Mouse (Mus musculus) fat pad, adult 2 months (tissue): Measurements from ENCODE around the gene Gm10563.
A peak's percentile ranks its signal among the peaks of the same experiment; 100 is the strongest.
"Not testable (repeated sequence)": the region's sequence is repeated elsewhere in the genome, so short reads cannot be mapped to it uniquely, and the experiment has no call there.

ENCODE experiments used
- DNase-seq: peaks from one replicate; pipeline ENCODE4 v3.0.0-alpha.2; 2011; ENCODE audit warnings: low read depth, low spot score; ENCODE audit errors: extremely low read depth

Gm10563 gene

DNA sequence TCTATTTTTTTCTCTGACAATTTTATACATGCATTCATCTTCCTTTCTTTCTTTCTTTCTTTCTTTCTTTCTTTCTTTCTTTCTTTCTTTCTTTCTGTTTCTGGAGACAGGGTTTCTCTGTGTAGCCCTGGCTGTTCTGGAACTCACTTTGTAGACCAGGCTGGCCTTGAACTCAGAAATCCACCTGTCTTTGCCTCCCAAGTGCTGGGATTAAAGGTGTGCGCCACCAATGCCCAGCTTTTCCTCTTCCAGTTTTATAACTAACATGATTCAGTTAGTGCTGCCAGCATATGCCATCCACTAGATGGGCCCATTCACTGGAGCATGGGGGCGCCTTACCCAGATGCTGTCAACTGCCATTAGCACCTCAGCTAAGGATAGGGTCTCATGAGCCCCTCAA is at the start of gene Gm10563:
Gm10563 (minus strand) TSS at position 101 of the 400 bp plus-strand sequence.
- not testable (repeated sequence) for DNase-seq

DNA sequence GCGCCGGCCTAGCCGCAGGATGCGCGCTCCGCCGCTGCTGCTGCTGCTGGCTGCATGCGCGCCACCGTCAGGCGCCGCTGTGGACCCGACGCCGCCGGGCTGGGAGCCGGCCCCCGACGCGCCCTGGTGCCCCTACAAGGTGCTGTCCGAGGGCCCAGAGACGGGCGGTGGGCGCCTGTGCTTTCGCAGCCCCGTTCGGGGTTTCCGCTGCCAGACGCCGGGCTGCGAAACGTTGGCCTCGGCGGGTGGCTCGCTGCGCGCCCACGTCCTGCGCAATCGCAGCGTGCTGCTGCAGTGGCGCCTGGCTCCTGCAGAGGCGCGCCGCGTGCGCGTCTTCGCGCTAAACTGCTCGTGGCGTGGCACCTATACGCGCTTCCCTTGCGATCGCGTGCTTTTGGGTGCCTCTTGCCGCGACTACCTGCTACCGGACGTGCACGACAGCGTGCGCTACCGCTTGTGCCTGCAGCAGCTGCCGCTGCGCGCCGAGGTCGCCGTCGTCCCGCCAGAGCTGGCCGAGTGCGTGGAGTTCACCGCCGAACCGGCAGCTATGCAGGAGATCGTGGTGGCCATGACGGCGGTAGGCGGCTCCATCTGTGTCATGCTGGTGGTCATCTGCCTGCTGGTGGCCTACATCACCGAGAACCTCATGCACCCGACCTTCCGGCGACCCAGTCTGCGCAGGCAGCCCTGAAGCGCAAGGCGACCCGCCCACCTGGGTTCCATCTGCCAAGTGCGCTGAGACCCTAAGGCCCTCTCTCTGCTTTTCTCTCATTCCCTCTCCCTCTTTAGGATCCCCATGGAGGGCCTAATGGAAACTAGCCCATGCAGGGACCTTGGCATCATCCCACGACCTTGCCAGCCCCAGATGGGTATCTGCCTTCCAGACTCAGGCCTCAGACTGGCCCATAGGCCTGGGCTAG is 49.5 kb upstream of the Gm10563 start:
- no peak for DNase-seq

DNA sequence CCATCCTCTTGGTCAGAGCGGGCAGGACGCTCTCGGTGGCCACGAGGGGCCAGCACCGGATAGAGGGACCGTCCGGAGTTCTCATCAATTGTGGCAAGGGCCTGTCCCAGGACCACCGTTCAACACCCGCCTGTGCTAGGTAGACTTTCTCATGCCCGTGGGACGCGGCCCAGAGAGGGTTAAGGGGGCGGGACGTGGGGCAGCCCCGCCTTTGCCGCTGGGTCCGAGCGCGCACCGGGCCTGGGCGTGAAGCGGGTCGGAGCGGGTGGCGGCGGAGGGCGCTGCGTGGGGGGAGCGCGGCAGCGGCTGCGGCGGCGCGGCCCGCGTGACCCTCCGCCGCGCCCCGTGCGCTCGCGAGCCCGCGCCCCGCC is 48.9 kb upstream of the Gm10563 start, which contains the start of gene Fndc10:
Fndc10 (plus strand) TSS at position 232 of the 371 bp plus-strand sequence.
- no peak for DNase-seq

GRCm38 (mm10) chr4:155692421-155692820 is 47.2 kb upstream of the Gm10563 start:
- no peak for DNase-seq

- DNase-seq: no peak
Observed at GRCm38 (mm10) chr4:155690571-155691375, 45.6 kb upstream of the Gm10563 start.

- DNase-seq: not testable (repeated sequence)
Observed at GRCm38 (mm10) chr4:155687764-155688163, 42.6 kb upstream of the Gm10563 start.

- not testable (repeated sequence) for DNase-seq
Observed at GRCm38 (mm10) chr4:155683670-155684277, 38.6 kb upstream of the Gm10563 start.

- DNase-seq: no peak
Observed at GRCm38 (mm10) chr4:155675991-155676390, 30.8 kb upstream of the Gm10563 start.

DNA sequence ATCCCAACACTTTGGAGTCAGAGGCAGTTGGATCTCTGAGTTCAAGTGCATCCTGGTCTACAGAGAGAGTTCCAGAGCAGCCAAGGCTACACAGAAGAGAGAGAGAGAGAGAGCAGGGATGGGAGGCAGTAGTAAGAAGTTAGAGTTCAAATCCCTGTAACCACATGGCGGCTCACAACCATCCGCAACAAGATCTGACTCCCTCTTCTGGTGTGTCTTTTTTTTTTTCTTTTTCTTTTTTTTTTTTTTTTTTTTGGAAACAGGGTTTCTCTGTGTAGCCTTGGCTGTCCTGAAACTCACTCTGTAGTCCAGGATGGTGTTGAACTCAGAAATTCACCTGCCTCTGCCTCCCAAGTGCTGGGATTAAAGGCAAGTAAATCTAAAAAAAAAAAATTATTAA is 26.9 kb upstream of the Gm10563 start:
- DNase-seq: no peak

- not testable (repeated sequence) for DNase-seq
Observed at GRCm38 (mm10) chr4:155670236-155670635, 25.0 kb upstream of the Gm10563 start.

DNA sequence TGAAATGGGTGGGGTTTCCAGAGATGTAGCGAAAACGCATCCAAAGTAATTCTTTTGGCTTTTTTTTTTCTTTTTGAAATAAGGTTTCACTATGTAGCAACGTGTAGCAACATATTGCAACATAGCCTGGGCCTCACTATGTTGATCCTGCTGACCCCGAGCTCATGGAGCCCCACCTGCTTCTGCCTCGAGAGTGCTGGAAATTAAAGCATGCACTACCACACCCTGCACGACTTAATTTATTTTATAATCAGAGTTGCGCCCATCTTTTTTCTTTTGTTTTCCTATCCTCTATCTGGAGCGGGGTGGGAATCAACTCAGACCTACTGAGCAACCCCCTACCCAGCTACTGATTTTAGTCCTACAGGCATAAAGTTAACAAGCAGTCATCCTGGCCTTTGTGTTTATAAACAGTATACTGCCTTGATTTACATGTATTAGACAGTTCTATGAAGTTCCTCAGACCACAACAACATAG is 24.4 kb upstream of the Gm10563 start:
- DNase-seq: no peak

- DNase-seq: peak; percentile 47
Observed at GRCm38 (mm10) chr4:155668689-155669597, 23.7 kb upstream of the Gm10563 start, which contains the start of gene Mib2. TSS of gene Mib2 (minus strand) at chr4:155669198.

DNA sequence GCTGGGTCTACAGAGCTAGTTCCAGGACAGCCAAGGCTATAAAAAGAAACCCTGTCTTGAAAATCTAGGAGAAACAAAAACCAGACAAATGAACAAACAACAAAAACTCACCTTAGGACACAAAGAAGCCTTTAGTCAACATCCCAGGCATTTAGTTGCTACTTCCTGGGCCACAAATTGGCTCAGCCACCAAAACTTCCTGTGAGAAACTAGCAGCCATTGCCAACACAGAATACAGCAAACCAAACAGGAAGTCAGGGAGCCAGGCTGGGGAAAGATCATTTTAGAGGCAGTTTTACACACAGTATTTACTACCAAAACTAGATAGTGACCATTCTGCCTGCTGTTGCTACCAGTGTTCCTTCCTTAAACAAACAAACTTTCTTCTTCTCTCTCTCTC is 21.7 kb upstream of the Gm10563 start:
- DNase-seq: no peak

GRCm38 (mm10) chr4:155660641-155661040 is 15.4 kb upstream of the Gm10563 start:
- no peak for DNase-seq

- DNase-seq: no peak
Observed at GRCm38 (mm10) chr4:155658961-155659360, 13.8 kb upstream of the Gm10563 start.

DNA sequence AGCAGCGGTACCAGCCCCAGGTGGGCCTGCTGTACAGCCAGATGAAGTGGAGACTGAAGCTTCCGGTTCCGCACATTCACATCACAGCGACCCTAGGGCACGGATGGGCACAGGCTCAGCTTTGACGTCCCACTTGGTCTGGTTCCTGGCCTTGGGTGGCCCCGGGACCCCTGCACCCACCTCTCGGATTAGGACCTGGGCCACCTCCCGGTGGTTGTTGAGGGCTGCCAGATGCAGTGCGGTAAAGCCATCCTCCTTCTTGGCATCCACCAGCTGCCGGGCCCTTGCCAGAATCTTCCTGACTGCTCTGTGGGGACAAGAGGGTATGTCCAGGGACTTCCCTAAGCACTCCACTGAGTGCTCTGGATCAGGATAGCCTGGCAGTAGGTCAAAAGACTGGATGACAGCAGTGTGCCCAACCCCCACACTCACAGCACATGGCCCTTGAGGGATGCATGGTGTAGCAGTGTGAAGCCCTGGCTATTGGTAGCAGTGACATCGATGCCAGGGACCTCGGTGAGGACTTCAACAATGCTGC is 11.1 kb upstream of the Gm10563 start:
- no peak for DNase-seq

DNA sequence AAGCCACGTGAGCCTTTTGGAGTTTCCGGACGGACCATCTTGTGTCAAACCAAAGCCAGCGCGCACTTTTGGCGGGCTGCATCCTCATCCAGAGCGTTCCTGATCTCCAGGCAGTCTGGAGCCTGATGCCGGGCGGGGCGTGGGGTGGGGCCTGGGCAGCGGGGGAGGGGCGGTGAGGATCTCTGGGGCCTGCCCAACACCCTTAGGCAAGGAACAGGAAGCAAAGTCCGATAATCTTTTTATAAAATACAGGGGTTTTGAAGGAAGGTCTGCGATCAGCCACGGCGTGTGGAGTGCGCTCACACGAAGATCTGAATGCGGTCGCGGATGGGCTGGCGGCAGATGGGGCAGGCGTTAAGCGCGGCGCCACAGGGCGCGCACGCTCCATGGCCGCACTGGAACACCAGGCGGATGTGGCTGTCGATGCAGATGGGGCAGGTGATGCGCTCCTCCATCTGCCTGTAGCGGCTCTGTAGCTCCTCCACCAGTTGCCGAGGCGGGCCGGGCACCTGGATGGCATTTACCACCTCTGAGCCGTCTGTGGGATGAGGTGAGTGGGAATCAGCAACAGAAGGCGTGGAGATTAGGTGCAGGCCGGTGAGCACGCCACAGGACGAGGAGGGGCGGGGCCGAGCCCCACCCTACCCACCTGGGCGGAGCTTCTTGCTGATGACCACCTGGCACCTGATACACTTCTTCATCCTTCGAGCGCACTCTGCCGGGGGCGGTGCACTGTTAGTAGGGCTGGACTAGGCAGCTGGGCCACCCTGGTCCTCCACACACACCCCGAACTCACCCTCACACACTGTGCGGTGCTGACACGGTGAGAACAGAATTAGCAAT is 9.5 kb upstream of the Gm10563 start:
- DNase-seq: no peak

GRCm38 (mm10) chr4:155654183-155654455 is 8.9 kb upstream of the Gm10563 start:
- DNase-seq: no peak
